Mouse (Mus musculus) thymus, postnatal 4 days (tissue): ENCODE data around the gene Otud6a.
A peak's percentile ranks its signal among the peaks of the same experiment; 100 is the strongest.
"Not testable (repeated sequence)": the region's sequence is repeated elsewhere in the genome, so short reads cannot be mapped to it uniquely, and the experiment has no call there.

Source experiments
- DNase-seq: peaks from one replicate; pipeline ENCODE4 v3.0.0; 2021

Gene Otud6a

DNA sequence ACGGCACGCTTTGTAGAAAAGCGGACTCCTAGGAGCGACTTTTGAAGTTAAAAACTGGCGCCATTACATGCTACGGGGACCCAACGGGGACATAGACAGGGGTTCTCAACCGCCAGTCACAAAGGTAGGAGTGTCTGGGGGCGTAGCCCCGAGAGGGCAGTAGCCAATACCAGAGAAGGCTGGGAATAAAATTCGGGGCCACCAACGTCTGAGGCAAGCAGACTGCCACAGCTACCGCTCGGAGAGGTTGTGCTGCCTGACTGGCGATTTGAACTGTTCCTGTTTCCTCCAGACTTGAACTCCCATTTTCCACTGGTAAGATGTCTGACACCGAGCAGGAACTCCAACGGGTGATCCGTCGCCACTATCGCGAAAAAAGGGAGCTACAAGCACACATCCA, at the start of gene Otud6a:
Otud6a (plus strand) TSS at position 321 of the 400 bp plus-strand sequence.
- DNase-seq: no peak

- DNase-seq: no peak
These were observed 38.9 kb upstream of the Otud6a start for GRCm38 (mm10) chrX:100389887-100390286.

DNA sequence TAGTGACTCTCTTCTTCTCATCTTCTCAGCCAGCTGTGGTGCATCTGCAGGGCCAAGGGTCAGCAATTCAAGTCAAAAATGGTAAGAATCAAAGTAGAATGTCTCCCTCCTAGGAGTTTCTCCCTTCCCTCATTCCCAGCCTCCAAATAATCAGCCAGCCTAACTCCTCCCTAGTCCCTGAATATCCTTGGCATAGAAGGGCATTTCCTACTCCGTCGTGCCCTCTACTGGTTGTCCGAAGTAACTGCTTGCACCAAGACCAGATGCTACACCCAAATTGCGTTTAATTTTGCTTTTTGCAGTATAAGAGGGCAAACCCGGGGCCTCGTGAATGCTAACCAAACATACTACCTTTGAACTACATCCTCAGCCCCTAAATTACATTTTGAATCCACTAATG, 36.5 kb upstream of the Otud6a start:
- peak; percentile 15 for DNase-seq

GRCm38 (mm10) chrX:100394223-100394861, 34.5 kb upstream of the Otud6a start:
- DNase-seq: no peak

DNA sequence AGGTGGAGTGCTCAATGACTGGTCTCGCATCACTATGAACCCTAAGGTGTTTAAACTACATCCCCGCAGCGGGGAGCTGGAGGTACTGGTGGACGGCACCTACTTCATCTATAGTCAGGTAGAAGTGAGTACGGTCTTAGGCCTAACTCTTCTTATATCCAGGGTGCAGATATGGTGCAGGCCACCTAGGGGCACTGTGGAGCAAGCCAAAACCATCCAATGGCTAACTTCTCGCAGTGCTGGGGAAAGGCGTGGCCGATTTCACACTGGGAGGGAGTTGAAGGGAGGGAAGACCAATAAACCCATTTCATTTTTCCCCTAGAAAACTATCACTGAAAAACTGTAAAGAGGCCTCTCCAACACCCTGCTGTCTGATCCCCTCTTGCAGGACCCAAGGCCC, 33.8 kb upstream of the Otud6a start:
- DNase-seq: peak; percentile 6

DNA sequence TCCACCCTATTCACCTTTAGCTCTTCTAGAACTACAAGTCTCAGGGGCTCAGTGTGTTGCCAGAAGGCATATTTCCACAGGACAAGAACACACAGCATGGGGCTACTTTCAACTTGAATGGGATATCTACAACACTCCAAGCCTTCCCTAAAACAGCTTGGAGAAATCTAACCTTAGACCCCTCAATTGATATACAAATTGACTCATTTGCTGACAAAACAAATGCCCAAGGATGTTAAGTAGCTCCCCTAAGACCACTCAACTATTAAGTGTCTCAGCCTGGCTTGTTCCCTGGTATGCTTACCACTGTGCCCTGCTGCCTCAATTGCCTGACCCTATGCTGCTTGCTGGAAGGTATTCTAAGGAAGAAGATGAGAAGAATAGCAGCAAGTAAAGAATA, 27.9 kb upstream of the Otud6a start:
- DNase-seq: no peak

DNA sequence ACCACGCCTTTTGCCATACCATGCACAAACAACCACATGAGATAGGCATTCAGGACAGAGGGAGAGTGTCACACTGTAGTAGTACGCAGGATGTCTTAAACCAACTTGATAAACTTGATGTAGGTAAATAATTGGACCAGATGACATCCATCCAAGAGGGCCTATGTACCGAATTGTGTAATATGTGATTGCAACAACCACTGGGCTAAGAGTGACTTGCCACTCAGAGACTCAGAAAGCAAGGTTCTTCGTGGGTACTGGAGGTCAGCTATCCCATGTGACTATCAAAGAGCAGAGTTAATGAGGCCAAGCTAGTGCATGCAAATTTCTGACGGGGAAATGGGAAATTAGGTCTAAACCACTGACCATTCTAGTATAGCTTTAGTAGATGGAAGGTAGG, 27.2 kb upstream of the Otud6a start:
- no peak for DNase-seq

- no peak for DNase-seq
These were observed 19.6 kb upstream of the Otud6a start for GRCm38 (mm10) chrX:100409245-100409644.

DNA sequence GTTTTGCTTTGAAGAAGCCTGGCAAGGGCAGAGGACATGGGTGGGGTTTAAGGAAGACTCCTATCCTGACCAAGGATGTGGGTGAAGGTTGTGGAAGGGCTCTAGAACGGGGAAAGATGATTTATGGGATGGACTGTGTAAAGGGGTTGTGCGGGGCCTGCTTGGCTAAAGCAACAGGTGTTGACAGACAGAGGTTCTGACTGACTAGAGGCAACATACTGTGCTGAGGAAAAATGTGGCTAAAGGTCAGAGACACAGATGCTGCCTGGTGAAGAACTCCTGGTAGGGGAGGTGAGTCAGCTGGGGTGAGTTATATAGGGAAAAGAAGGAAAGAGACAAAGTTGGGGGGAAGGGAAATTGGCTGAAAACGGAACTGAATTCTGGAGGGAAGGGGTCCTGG, 3.5 kb downstream of the Otud6a start:
- no peak for DNase-seq

GRCm38 (mm10) chrX:100442617-100443016, 13.8 kb downstream of the Otud6a start, which contains the start of gene Awat2:
Gene Awat2, minus strand, starts transcription at chrX:100442717.
- DNase-seq: not testable (repeated sequence)

- DNase-seq: no peak
These were observed 14.7 kb downstream of the Otud6a start for GRCm38 (mm10) chrX:100443532-100443931.

DNA sequence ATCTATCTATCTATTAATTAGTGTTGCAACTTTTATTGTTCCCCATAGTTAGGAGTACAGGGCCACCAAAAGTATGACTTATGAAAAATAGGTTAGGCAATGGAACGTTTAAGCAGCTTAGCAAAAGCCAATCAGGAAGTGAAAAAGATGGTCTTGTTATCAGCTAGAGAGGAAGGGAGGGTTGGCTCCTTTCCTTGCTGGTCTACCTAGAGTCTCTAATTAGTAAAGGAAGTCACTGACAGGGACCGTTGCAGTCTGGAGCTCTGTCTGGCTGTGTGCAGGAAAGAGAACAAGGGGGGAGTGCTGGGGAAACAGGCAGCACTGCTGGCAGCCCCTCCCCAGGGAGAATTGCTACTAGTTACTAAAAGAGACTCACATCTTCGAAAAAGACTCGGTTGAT, 39.2 kb downstream of the Otud6a start:
- DNase-seq: no peak

GRCm38 (mm10) chrX:100470126-100470525, 41.3 kb downstream of the Otud6a start:
- no peak for DNase-seq

DNA sequence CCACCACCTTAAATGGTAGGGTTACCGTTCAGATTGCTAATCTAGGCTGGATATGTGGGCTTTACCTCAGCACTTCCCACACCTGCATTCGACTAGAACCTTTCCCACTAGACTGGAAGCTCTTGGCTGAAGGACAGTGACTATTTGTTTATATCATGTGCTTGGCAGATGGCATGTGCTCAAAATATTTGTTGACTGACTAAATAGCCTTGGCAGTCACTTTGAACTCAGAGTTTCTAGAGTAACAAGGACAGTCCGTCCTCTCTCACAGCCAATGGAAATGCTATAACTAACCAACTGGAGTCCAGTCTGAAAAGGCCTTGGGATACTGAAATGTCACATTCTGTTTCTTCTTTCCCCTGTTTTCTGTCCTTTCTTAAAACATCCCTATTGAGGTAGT, 42.7 kb downstream of the Otud6a start:
- no peak for DNase-seq

- no peak for DNase-seq
These were observed 46.9 kb downstream of the Otud6a start for GRCm38 (mm10) chrX:100475569-100476223.
